Mouse (Mus musculus) limb, embryonic 15.5 days (tissue): ENCODE data around the gene Prmt3. TPM values are rescaled to one million over a fixed set of nuclear protein-coding genes. Genes with fewer than 3 reads are reported as not detected.

Source experiments
- ATAC-seq: fragments of 200-750 bp; cut with Nextera tagmentation; 2 replicates; pipeline ENCODE4 v1.8.0; 2017; ENCODE audit warnings: low read depth, moderate TSS enrichment; ENCODE audit not compliant: insufficient number of reproducible peaks, low FRiP score, low TSS enrichment
- H3K27ac ChIP-seq: fragments of 300-500 bp; sonication (generic); 2 replicates; pipeline ENCODE4 v1.5.1; 2015; ENCODE audit warnings: moderate library complexity, mild to moderate bottlenecking, inconsistent platforms
- H3K27me3 ChIP-seq: fragments of 300-500 bp; sonication (generic); 2 replicates; pipeline ENCODE4 v1.6.1; 2015; ENCODE audit warnings: inconsistent platforms
- H3K36me3 ChIP-seq: fragments of 300-500 bp; sonication (generic); 2 replicates; pipeline ENCODE4 v1.6.1; 2015; ENCODE audit warnings: inconsistent platforms
- H3K4me1 ChIP-seq: fragments of 300-500 bp; sonication (generic); 2 replicates; pipeline ENCODE4 v1.6.1; 2015; ENCODE audit warnings: inconsistent platforms
- H3K4me2 ChIP-seq: fragments of 300-500 bp; sonication (generic); 2 replicates; pipeline ENCODE4 v1.6.1; 2015; ENCODE audit warnings: mild to moderate bottlenecking, inconsistent platforms
- H3K4me3 ChIP-seq: fragments of 300-500 bp; sonication (generic); 2 replicates; pipeline ENCODE4 v1.5.1; 2015; ENCODE audit warnings: mild to moderate bottlenecking, inconsistent platforms
- H3K9ac ChIP-seq: fragments of 300-500 bp; sonication (generic); 2 replicates; pipeline ENCODE4 v1.6.1; 2015; ENCODE audit warnings: inconsistent platforms
- H3K9me3 ChIP-seq: fragments of 300-500 bp; sonication (generic); 2 replicates; pipeline ENCODE4 v1.6.1; 2016; ENCODE audit warnings: inconsistent platforms
- WGBS: fragments of 180-500 bp; shearing (Covaris S2); methylation state at CpG from one replicate; pipeline ENCODE4 v1.1.7; 2015; 5-methylcytosine and 5-hydroxymethylcytosine counted together
- polyA plus RNA-seq: library from polyadenylated mRNA; unstranded; fragments of >200 nt; fragmentation: Nextera tagmentation; extraction: Ambion mirVana; gene quantifications from 2 replicates; pipeline ENCODE4 v1.2.1, GENCODE M21; 2015

Prmt3 gene
- polyA plus RNA-seq, 1 experiment from 2014 or later = 48.4 TPM

DNA sequence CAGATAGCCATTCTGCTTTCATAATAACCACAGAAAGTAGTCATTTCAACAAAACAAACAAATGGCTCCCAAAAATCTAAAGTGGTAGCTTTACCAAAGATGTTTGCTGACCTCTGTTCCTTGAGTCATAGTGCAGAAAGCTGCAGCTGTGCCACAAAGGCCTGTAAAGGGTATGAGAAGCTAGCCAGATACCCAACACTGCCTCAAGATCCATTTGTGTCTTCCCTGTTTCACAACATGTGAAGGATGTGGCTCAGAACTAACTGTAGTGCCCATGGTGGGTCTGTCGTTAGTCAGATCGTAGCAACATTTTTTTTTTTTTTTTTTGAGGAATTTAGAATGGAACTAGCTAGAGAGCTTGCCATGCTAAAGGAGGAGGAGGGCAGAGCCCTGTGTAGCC, 46.4 kb downstream of the Prmt3 start:
- no peak overlapping the region for H3K9ac ChIP-seq
- peaks cover 21% of the 10 kb centered on the region; the same call in 1 of the 2 replicates for H3K36me3 ChIP-seq
- no peak overlapping the region for H3K4me3 ChIP-seq
- no peaks in the 10 kb centered on the region for H3K27me3 ChIP-seq
- no peaks in the 10 kb centered on the region for H3K9me3 ChIP-seq
- no peak overlapping the region for H3K4me2 ChIP-seq
- 67% methylated on average over 2 of the region's 2 CpGs for WGBS
- no peak for ATAC-seq
- no peaks in the 10 kb centered on the region for H3K4me1 ChIP-seq
- H3K27ac ChIP-seq = no peak overlapping the region

DNA sequence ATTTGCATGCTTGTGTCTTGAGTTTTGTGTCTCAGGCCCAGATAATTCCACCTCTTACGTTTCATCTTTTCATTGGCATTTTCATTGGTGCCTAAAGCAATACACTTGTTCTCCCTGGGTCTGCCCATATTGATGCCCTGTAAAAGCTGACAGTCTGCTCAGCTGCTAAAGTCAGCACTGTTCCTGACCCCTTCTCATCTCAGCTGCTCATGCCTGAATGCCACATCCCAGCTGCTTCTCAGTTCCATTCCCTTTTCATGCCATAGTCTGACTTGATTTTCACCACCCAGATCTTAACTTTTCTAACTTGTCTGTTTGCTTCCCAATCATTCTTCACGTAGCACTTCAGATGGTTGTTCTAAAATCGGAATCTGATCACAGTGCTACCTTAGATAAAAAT, 47.3 kb downstream of the Prmt3 start:
- no peaks in the 10 kb centered on the region for H3K27me3 ChIP-seq
- H3K27ac ChIP-seq = no peak overlapping the region
- no peak overlapping the region for H3K4me2 ChIP-seq
- H3K9ac ChIP-seq = no peak overlapping the region
- H3K4me3 ChIP-seq = no peak overlapping the region
- ATAC-seq = no peak
- peaks cover 30% of the 10 kb centered on the region; the same call in 1 of the 2 replicates for H3K36me3 ChIP-seq
- no peaks in the 10 kb centered on the region for H3K4me1 ChIP-seq
- no peaks in the 10 kb centered on the region for H3K9me3 ChIP-seq
- 83% methylated on average over 3 of the region's 3 CpGs for WGBS

- Histone ChIP-seq H3K4me2 (no peak overlapping the region), H3K9ac (no peak overlapping the region), H3K4me1 (no peaks in the 10 kb centered on the region), H3K4me3 (no peak overlapping the region), H3K36me3 (peaks cover 48% of the 10 kb centered on the region), H3K27ac (no peak overlapping the region), H3K27me3 (no peaks in the 10 kb centered on the region), H3K9me3 (no peaks in the 10 kb centered on the region)
- ATAC-seq = no peak
- 84% methylated on average over 1 of the region's 1 CpGs for WGBS
Measured at GRCm38 (mm10) chr7:49827920-49828319, 49.8 kb downstream of the Prmt3 start.

DNA sequence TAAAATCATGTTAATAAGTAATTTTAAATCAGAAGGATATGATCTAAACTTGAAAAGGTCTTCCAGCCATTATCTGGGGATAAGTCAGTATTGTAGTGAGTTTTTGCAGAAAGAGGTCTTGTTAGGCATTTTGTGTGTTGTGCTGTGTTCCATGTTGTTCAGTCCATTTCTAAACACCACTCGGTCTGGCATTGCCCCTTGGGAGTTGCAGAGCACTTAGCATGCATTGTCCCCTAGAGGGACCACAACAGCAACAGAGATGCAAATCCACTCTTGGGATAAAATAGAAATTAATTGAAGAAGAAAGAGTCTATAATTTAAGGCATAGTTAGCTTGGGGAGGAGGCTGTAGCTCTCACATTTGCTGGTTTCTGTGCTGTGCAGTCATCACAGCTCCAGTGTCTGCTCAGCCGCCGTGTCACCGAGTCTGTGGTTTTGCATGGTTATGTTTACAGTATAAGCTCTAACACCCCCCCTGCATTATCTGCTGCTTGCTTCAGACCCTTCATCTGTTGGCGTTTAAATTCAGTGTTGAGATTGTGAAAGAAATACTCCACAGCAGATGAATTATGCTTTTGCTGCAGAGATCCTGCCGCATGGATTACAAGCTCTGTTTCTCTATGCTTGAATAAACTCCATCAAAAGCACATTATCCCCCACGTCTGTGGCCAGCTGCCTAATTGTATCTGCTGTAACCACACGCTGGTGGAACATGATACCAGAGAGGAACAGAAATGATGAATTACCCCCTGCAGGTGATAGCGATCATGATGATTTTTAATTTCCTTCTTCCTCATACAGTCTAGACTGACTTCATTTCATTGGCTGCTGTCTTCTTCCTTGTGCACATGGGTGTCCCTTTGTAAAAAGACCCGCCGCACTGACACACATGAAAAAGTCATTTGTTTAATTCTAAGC, 64.5 kb downstream of the Prmt3 start:
- H3K36me3 ChIP-seq = peaks cover 9% of the 10 kb centered on the region
- ATAC-seq = no peak
- H3K4me1 ChIP-seq = no peaks in the 10 kb centered on the region
- H3K9me3 ChIP-seq = no peaks in the 10 kb centered on the region
- no peak overlapping the region for H3K27ac ChIP-seq
- 54% methylated on average over 11 of the region's 11 CpGs for WGBS
- H3K4me3 ChIP-seq = no peak overlapping the region
- no peaks in the 10 kb centered on the region for H3K27me3 ChIP-seq
- H3K9ac ChIP-seq = no peak overlapping the region
- H3K4me2 ChIP-seq = no peak overlapping the region

DNA sequence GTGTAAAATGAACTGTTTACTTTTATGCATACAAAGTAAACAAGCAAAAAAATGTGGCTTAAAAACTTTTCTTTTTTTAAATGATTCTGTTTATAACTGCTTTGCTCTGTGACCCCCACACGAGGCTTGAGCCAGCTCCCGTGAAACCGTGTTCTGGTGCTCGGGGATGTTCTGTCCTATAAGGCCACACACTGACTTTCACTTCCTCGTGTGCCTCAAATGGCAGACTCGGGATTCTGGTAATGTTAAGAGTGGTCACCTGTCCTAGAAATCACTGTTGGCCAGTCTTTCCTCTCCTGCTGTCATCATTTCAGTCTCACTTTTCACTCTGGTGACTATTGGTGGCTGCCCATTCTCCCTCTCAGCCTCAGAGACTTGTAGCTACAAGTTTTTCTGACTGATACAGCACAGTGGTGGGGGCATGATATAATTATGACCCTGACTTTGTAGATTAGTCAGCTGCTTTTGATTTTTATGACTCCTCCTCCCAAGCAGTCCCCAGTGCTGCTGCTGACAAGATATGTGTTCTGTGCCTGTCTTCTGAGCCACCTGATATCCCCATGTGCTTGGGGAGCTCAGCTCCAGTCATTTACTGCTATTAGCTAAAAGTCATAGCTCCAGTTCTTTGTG, 65.3 kb downstream of the Prmt3 start:
- ATAC-seq = no peak
- Histone ChIP-seq H3K36me3 (peaks cover 8% of the 10 kb centered on the region), H3K27ac (no peak overlapping the region), H3K4me3 (no peak overlapping the region), H3K9me3 (no peaks in the 10 kb centered on the region), H3K4me2 (no peak overlapping the region), H3K4me1 (no peaks in the 10 kb centered on the region), H3K9ac (no peak overlapping the region), H3K27me3 (no peaks in the 10 kb centered on the region)
- 63% methylated on average over 6 of the region's 6 CpGs for WGBS

DNA sequence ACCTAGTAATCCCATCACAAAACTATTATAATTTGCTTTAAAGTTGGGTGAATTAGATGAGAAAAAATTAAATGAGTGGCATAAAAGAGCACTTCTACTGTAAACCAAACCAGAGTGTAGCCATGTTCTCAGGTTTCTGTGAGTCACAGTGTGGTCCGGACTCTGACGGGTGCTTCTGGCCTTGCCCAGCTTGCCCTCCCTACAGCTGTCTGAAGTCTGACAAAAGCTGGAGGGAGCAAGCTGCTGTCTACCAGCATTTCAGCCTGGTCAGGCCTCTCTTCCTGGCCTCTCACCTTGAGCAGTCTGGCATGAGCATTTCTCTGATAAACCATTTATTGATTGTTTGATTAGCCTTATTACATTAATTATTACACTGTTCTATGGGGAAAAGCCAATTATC, 69.8 kb downstream of the Prmt3 start:
- Histone ChIP-seq H3K4me1 (no peaks in the 10 kb centered on the region), H3K9me3 (no peaks in the 10 kb centered on the region), H3K9ac (no peak overlapping the region), H3K4me3 (no peak overlapping the region), H3K27ac (no peak overlapping the region), H3K36me3 (peaks cover 5% of the 10 kb centered on the region; the same call in 1 of the 2 replicates), H3K4me2 (no peak overlapping the region), H3K27me3 (no peaks in the 10 kb centered on the region)
- WGBS = 56% methylated on average over 2 of the region's 2 CpGs
- ATAC-seq = no peak

GRCm38 (mm10) chr7:49853342-49854181, 75.4 kb downstream of the Prmt3 start:
- Histone ChIP-seq H3K4me2 (no peak overlapping the region), H3K9me3 (no peaks in the 10 kb centered on the region), H3K27ac (no peak overlapping the region), H3K36me3 (peaks cover 13% of the 10 kb centered on the region; the same call in 1 of the 2 replicates), H3K4me1 (no peaks in the 10 kb centered on the region), H3K27me3 (no peaks in the 10 kb centered on the region), H3K4me3 (no peak overlapping the region), H3K9ac (no peak overlapping the region)
- WGBS = 86% methylated on average over 5 of the region's 5 CpGs
- ATAC-seq = no peak

- H3K4me2 ChIP-seq = no peak overlapping the region
- WGBS = 85% methylated on average over 5 of the region's 5 CpGs
- ATAC-seq = no peak
Measured at GRCm38 (mm10) chr7:49857347-49857746, 79.2 kb downstream of the Prmt3 start.

GRCm38 (mm10) chr7:49858257-49858656, 80.1 kb downstream of the Prmt3 start:
- ATAC-seq = no peak
- Histone ChIP-seq H3K4me3 (no peak overlapping the region), H3K4me2 (no peak overlapping the region), H3K27me3 (no peaks in the 10 kb centered on the region), H3K4me1 (no peaks in the 10 kb centered on the region), H3K9ac (no peak overlapping the region), H3K36me3 (peaks cover 12% of the 10 kb centered on the region; the same call in 1 of the 2 replicates), H3K27ac (no peak overlapping the region), H3K9me3 (no peaks in the 10 kb centered on the region)
- WGBS = 79% methylated on average over 3 of the region's 3 CpGs

More at GRCm38 (mm10) chr7:49857347-49857746, 79.2 kb downstream of the Prmt3 start:
- Histone ChIP-seq H3K9ac (no peak overlapping the region), H3K27ac (no peak overlapping the region), H3K4me3 (no peak overlapping the region), H3K9me3 (no peaks in the 10 kb centered on the region), H3K4me1 (no peaks in the 10 kb centered on the region), H3K27me3 (no peaks in the 10 kb centered on the region), H3K36me3 (peaks cover 12% of the 10 kb centered on the region; the same call in 1 of the 2 replicates)

- 88% methylated on average over 3 of the region's 3 CpGs for WGBS
Measured at GRCm38 (mm10) chr7:49859820-49860219, 81.7 kb downstream of the Prmt3 start.

GRCm38 (mm10) chr7:49861196-49861595, 83.0 kb downstream of the Prmt3 start:
- Histone ChIP-seq H3K27ac (no peak overlapping the region), H3K27me3 (no peaks in the 10 kb centered on the region), H3K4me1 (no peaks in the 10 kb centered on the region), H3K36me3 (peaks cover 12% of the 10 kb centered on the region; the same call in 1 of the 2 replicates), H3K4me2 (no peak overlapping the region), H3K4me3 (no peak overlapping the region), H3K9ac (no peak overlapping the region), H3K9me3 (no peaks in the 10 kb centered on the region)
- WGBS = 86% methylated on average over 2 of the region's 2 CpGs
- no peak for ATAC-seq

More at GRCm38 (mm10) chr7:49859820-49860219, 81.7 kb downstream of the Prmt3 start:
- no peak overlapping the region for H3K4me3 ChIP-seq
- H3K9me3 ChIP-seq = no peaks in the 10 kb centered on the region
- no peak overlapping the region for H3K9ac ChIP-seq
- H3K4me1 ChIP-seq = no peaks in the 10 kb centered on the region
- no peaks in the 10 kb centered on the region for H3K27me3 ChIP-seq
- H3K36me3 ChIP-seq = peaks cover 12% of the 10 kb centered on the region; the same call in 1 of the 2 replicates
- H3K4me2 ChIP-seq = no peak overlapping the region
- ATAC-seq = no peak
- no peak overlapping the region for H3K27ac ChIP-seq
